Mouse (Mus musculus) forebrain, embryonic 11.5 days (tissue): ENCODE data around the gene Nat14. TPM values are rescaled to one million over a fixed set of nuclear protein-coding genes. Genes with fewer than 3 reads are reported as not detected.
"Not testable (repeated sequence)": the region's sequence is repeated elsewhere in the genome, so short reads cannot be mapped to it uniquely, and the experiment has no call there.

Source experiments
- ATAC-seq: fragments of 200-750 bp; cut with Nextera tagmentation; replicated peaks from 2 replicates; pipeline ENCODE4 v1.8.0; 2017; ENCODE audit warnings: moderate TSS enrichment; ENCODE audit not compliant: low FRiP score
- DNase-seq: peaks from one replicate; pipeline ENCODE4 v3.0.0-alpha.2; 2017; ENCODE audit warnings: low spot score
- H3K27ac ChIP-seq: fragments of 300-500 bp; sonication (generic); 2 replicates; pipeline ENCODE4 v1.5.1; 2014; ENCODE audit warnings: low read depth, low read length
- H3K27me3 ChIP-seq: fragments of 300-500 bp; sonication (generic); 2 replicates; pipeline ENCODE4 v1.6.1; 2014; ENCODE audit warnings: mild to moderate bottlenecking, low read length, mixed read lengths; ENCODE audit not compliant: control insufficient read depth, insufficient read depth
- H3K36me3 ChIP-seq: fragments of 300-500 bp; sonication (generic); 2 replicates; pipeline ENCODE4 v1.6.1; 2014; ENCODE audit warnings: mild to moderate bottlenecking, low read length, moderate library complexity, mixed read lengths; ENCODE audit not compliant: control insufficient read depth, insufficient read depth
- H3K4me1 ChIP-seq: fragments of 300-500 bp; sonication (generic); replicated peaks from 2 replicates; pipeline ENCODE4 v1.6.1; 2014; ENCODE audit warnings: low read length, mixed read lengths; ENCODE audit not compliant: control insufficient read depth, insufficient read depth
- H3K4me2 ChIP-seq: fragments of 300-500 bp; sonication (generic); 2 replicates; pipeline ENCODE4 v1.6.1; 2014; ENCODE audit warnings: low read depth, mild to moderate bottlenecking, low read length, moderate library complexity, mixed read lengths; ENCODE audit not compliant: severe bottlenecking
- H3K4me3 ChIP-seq: fragments of 300-500 bp; sonication (generic); 2 replicates; pipeline ENCODE4 v1.5.1; 2014; ENCODE audit warnings: low read depth, low read length
- H3K9ac ChIP-seq: fragments of 300-500 bp; sonication (generic); 2 replicates; pipeline ENCODE4 v1.6.1; 2014; ENCODE audit warnings: low read length
- H3K9me3 ChIP-seq: fragments of 300-500 bp; sonication (generic); 2 replicates; pipeline ENCODE4 v1.6.1; 2016; ENCODE audit warnings: low read length, mixed read lengths; ENCODE audit not compliant: control insufficient read depth
- WGBS: fragments of 180-500 bp; shearing (Covaris S2); extraction: QIAGEN DNeasy Blood & Tissue Kit; methylation state at CpG from one replicate; pipeline ENCODE4 v1.1.7; 2014; 5-methylcytosine and 5-hydroxymethylcytosine counted together
- polyA plus RNA-seq: library from polyadenylated mRNA; unstranded; fragments of >200 nt; fragmentation: Nextera tagmentation; extraction: Ambion mirVana; gene quantifications from 2 replicates; pipeline ENCODE4 v1.2.1, GENCODE M21; 2014

The Nat14 gene
- 10.8 and 12.6 TPM in 2 replicates for polyA plus RNA-seq

GRCm38 (mm10) chr7:4921824-4922482 is at the start of gene Nat14:
TSS of gene Nat14 (plus strand) at chr7:4922028.
- Histone ChIP-seq H3K4me2 (peak within 1 kb of the TSS; percentile 81), H3K9ac (peak within 1 kb of the TSS; percentile 59), H3K27ac (peak within 1 kb of the TSS; percentile 97), H3K9me3 (no peaks in the 10 kb centered on the region), H3K4me1 (peaks cover 43% of the 10 kb centered on the region), H3K4me3 (peak within 1 kb of the TSS; percentile 31), H3K27me3 (no peaks in the 10 kb centered on the region), H3K36me3 (peaks cover 5% of the 10 kb centered on the region; the same call in 1 of the 2 replicates)
- no peak for DNase-seq
- 26% methylated on average over 8 of the region's 8 CpGs for WGBS
- no peak for ATAC-seq

GRCm38 (mm10) chr7:4876753-4877221 is 45.0 kb upstream of the Nat14 start, which contains the start of gene Isoc2a:
TSS of gene Isoc2a (plus strand) at chr7:4877153.
- peak within 1 kb of the TSS; percentile 56 for H3K4me2 ChIP-seq
- 0 out of 2 replicates have a peak, but pooled peaks cover 5% of the 10 kb centered on the region for H3K4me1 ChIP-seq
- no peaks in the 10 kb centered on the region for H3K9me3 ChIP-seq
- DNase-seq (peak; percentile 94), ATAC-seq (peak; percentile 100)
- WGBS = under 1% methylated on average over 22 of the region's 22 CpGs
- H3K27ac ChIP-seq = no peak within 1 kb of the TSS
- H3K36me3 ChIP-seq = no peaks in the 10 kb centered on the region
- peak within 1 kb of the TSS; percentile 38 for H3K4me3 ChIP-seq
- peak within 1 kb of the TSS; percentile 59 for H3K9ac ChIP-seq
- H3K27me3 ChIP-seq = no peaks in the 10 kb centered on the region

GRCm38 (mm10) chr7:4877226-4877625 is 44.6 kb upstream of the Nat14 start:
- no peaks in the 10 kb centered on the region for H3K36me3 ChIP-seq
- DNase-seq (no peak), ATAC-seq (no peak; the same call in none of the 2 replicates)
- peak overlapping the region; percentile 38 for H3K4me3 ChIP-seq
- peak overlapping the region; percentile 59 for H3K9ac ChIP-seq
- H3K27ac ChIP-seq = no peak overlapping the region
- no peaks in the 10 kb centered on the region for H3K9me3 ChIP-seq
- no peaks in the 10 kb centered on the region for H3K27me3 ChIP-seq
- H3K4me2 ChIP-seq = peak overlapping the region; percentile 56
- WGBS = 8% methylated on average over 11 of the region's 11 CpGs
- 0 out of 2 replicates have a peak, but pooled peaks cover 5% of the 10 kb centered on the region for H3K4me1 ChIP-seq

- ATAC-seq (no peak), DNase-seq (no peak)
- H3K4me1 ChIP-seq = 0 out of 2 replicates have a peak, but pooled peaks cover 5% of the 10 kb centered on the region
- H3K27ac ChIP-seq = no peak overlapping the region
- no peak overlapping the region for H3K4me2 ChIP-seq
- no peaks in the 10 kb centered on the region for H3K27me3 ChIP-seq
- H3K36me3 ChIP-seq = no peaks in the 10 kb centered on the region
- H3K4me3 ChIP-seq = no peak overlapping the region
- no peak overlapping the region for H3K9ac ChIP-seq
- no peaks in the 10 kb centered on the region for H3K9me3 ChIP-seq
These were observed 43.6 kb upstream of the Nat14 start for GRCm38 (mm10) chr7:4878186-4878585.

- H3K9ac ChIP-seq, H3K36me3 ChIP-seq, DNase-seq, H3K27ac ChIP-seq, H3K4me2 ChIP-seq, ATAC-seq, H3K27me3 ChIP-seq, H3K4me3 ChIP-seq, H3K4me1 ChIP-seq, H3K9me3 ChIP-seq: not testable (repeated sequence)
- 96% methylated on average over 1 of the region's 1 CpGs for WGBS
These were observed 42.8 kb upstream of the Nat14 start for GRCm38 (mm10) chr7:4879036-4879435.

GRCm38 (mm10) chr7:4886680-4887079 is 35.1 kb upstream of the Nat14 start:
- H3K27me3 ChIP-seq = no peaks in the 10 kb centered on the region
- no peaks in the 10 kb centered on the region for H3K9me3 ChIP-seq
- no peak overlapping the region for H3K4me2 ChIP-seq
- no peak overlapping the region for H3K9ac ChIP-seq
- H3K36me3 ChIP-seq = no peaks in the 10 kb centered on the region
- WGBS = 81% methylated on average over 4 of the region's 4 CpGs
- no peak overlapping the region for H3K27ac ChIP-seq
- H3K4me1 ChIP-seq = no peaks in the 10 kb centered on the region
- DNase-seq = no peak
- H3K4me3 ChIP-seq = no peak overlapping the region
- ATAC-seq = no peak

GRCm38 (mm10) chr7:4895186-4895585 is 26.6 kb upstream of the Nat14 start:
- H3K27me3 ChIP-seq = peaks cover 7% of the 10 kb centered on the region; the same call in 1 of the 2 replicates
- no peaks in the 10 kb centered on the region for H3K9me3 ChIP-seq
- WGBS = 71% methylated on average over 11 of the region's 11 CpGs
- DNase-seq (peak; percentile 43), ATAC-seq (no peak)
- no peaks in the 10 kb centered on the region for H3K4me1 ChIP-seq
- H3K4me3 ChIP-seq = no peak overlapping the region
- no peak overlapping the region for H3K9ac ChIP-seq
- H3K4me2 ChIP-seq = no peak overlapping the region
- H3K27ac ChIP-seq = no peak overlapping the region
- no peaks in the 10 kb centered on the region for H3K36me3 ChIP-seq

GRCm38 (mm10) chr7:4898851-4899648 is 22.8 kb upstream of the Nat14 start:
- Histone ChIP-seq H3K9ac (peak overlapping the region; percentile 27), H3K36me3 (no peaks in the 10 kb centered on the region), H3K4me2 (peak overlapping the region; percentile 46), H3K9me3 (peaks cover 4% of the 10 kb centered on the region), H3K4me1 (0 out of 2 replicates have a peak, but pooled peaks cover 2% of the 10 kb centered on the region), H3K4me3 (peak overlapping the region; percentile 12; the same call in 1 of the 2 replicates), H3K27ac (no peak overlapping the region), H3K27me3 (peaks cover 7% of the 10 kb centered on the region; the same call in 1 of the 2 replicates)
- DNase-seq (no peak), ATAC-seq (peak; percentile 53; the same call in 1 of the 2 replicates)
- 21% methylated on average over 18 of the region's 18 CpGs for WGBS
